Mouse (Mus musculus): ENCODE results near the gene Cct3.
"Not testable (repeated sequence)": the region's sequence is repeated elsewhere in the genome, so short reads cannot be mapped to it uniquely, and the experiment has no call there.

- not testable (repeated sequence) for TF ChIP-seq POLR2A, CTCF (IDR thresholded peaks at IDR 0.05; ENCODE audit: extremely low read depth, insufficient read depth, low read length)
These were observed 70.6 kb downstream of the Cct3 start for GRCm38 (mm10) chr3:88367517-88367916.
